Mouse (Mus musculus): ENCODE measurements at regions not wholly inside any gene's neighbourhood (a gene's known extent, or its start where the extent isn't known, plus 50 kb on each side); places are given as distances from the start of the nearest gene placed in this dataset.
A peak's percentile ranks its signal among the peaks of the same experiment; 100 is the strongest.

DNA sequence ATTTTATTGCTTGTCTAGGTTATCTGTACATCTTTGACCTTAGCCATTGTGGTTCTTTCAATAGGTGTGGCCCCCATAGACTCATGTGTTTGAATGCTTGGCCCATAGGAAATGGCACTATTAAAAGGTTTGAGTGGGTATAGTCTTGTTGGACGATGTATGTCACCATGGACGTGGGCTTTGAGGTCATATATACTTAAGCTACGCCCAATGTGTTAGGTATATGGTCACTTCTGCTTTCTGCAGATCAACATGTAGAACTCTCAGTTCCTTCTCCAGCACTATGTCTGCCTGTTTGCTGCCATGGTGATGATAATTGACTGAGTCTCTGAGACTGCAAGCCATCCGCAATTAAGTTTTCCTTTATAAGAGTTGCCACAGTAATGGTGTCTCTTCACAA lies 366.8 kb downstream of the Epha4 start:
- Histone ChIP-seq H3K4me1 (ENCODE audit: control insufficient read depth, insufficient read depth, low read length) (no peaks in the 10 kb centered on the region), H3K4me3 (ENCODE audit: insufficient read depth, low read length) (no peak overlapping the region), H3K27ac (ENCODE audit: insufficient read depth, low read length) (no peak overlapping the region)
- TF ChIP-seq CTCF (IDR thresholded peaks at IDR 0.05; ENCODE audit: extremely low read depth, insufficient read depth, low read length) = no peak

DNA sequence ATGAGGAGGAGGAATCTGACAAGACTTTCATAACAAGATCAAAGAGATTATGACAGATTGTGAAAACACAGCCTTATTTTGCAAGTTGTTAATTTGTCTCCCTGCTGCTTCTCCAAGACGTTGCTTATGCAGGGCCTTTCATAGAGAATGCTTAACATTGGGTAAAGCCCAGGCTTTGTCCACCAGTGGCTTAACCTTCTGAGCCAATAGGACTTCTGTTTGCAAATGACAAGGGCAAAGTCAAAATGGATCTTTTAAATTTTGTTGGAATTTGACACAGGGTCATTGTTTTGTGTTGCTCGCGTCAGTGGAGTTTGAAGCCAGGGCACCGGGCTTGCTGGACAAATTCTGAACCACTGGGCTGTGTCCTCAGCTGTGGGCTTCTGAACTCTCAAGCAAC lies 346.6 kb downstream of the Epha4 start:
- TF ChIP-seq POLR2A (IDR thresholded peaks at IDR 0.05; ENCODE audit: extremely low read depth, insufficient read depth, low read length) = no peak
- TF ChIP-seq CTCF (IDR thresholded peaks at IDR 0.05; ENCODE audit: extremely low read depth, insufficient read depth, low read length) = no peak
- H3K4me1 ChIP-seq (ENCODE audit: control insufficient read depth, insufficient read depth, low read length) = no peaks in the 10 kb centered on the region

DNA sequence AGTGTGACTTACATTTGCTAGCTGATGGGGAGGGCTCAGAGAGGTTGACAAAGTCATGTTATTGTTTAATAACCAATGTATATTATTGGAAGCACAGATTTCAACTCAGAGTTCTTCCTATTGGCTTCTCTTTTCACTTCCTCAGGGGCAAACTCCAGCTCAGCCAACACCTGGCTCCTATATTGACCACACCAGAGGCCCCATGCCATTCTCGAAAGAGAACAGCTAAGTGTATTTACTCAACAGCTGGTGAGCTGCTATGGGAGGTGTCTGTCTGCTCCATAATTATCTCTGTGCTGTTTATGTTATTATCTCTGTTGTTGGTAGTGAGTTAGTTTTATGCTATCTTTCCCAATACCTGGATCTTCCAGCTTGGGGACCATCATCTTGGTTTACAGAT lies 342.4 kb downstream of the Epha4 start:
- Histone ChIP-seq H3K27ac (ENCODE audit: insufficient read depth, low read length) (no peak overlapping the region), H3K4me3 (ENCODE audit: insufficient read depth, low read length) (no peak overlapping the region), H3K4me1 (ENCODE audit: control insufficient read depth, insufficient read depth, low read length) (no peaks in the 10 kb centered on the region)
- no peak for TF ChIP-seq POLR2A (IDR thresholded peaks at IDR 0.05; ENCODE audit: extremely low read depth, insufficient read depth, low read length)
- no peak for TF ChIP-seq CTCF (IDR thresholded peaks at IDR 0.05; ENCODE audit: extremely low read depth, insufficient read depth, low read length)

More for the DNA sequence above, 346.6 kb downstream of the Epha4 start:
- Histone ChIP-seq H3K27ac (ENCODE audit: insufficient read depth, low read length) (no peak overlapping the region), H3K4me3 (ENCODE audit: insufficient read depth, low read length) (no peak overlapping the region)

DNA sequence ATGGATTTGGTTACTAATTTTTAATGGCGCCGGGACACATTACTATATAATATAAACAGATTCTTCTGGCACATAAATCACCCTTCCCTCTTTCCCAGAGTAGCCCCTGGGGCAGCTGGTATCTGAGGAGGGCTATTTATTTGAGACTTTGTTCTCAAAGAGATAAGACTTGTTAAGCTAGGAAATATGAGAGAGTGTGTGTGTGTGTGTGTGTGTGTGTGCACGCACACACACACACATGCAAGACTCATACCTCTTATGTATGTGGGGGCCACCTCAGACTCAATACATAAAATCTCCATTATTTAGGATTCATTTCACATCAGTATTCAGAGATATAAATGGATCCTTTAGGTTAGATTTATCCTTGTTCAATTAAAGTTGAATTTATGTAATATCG lies 340.1 kb downstream of the Epha4 start:
- TF ChIP-seq POLR2A (IDR thresholded peaks at IDR 0.05; ENCODE audit: extremely low read depth, insufficient read depth, low read length) = no peak
- TF ChIP-seq CTCF (IDR thresholded peaks at IDR 0.05; ENCODE audit: extremely low read depth, insufficient read depth, low read length) = no peak
- no peak overlapping the region for H3K4me3 ChIP-seq (ENCODE audit: insufficient read depth, low read length)
- H3K27ac ChIP-seq (ENCODE audit: insufficient read depth, low read length) = no peak overlapping the region
- no peaks in the 10 kb centered on the region for H3K4me1 ChIP-seq (ENCODE audit: control insufficient read depth, insufficient read depth, low read length)

DNA sequence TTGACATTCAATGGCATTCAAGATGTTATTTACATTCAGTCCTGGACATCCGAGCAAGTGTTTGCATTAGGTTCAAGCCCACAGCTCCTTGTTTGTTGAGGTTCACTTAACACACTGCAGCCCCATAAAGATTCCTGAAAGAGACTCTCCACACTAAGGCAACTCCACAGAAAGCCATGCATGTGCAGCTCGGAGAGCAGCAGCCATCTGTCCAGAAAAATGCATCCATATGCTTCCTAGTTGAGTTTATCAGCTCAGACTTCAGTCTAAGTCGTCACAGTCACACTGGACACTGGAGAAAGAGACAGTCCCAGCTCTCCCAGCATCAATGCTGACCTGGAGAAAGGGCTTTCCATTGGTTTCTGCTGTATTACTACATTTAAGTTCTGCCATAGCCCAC lies 339.7 kb downstream of the Epha4 start:
- TF ChIP-seq POLR2A (IDR thresholded peaks at IDR 0.05; ENCODE audit: extremely low read depth, insufficient read depth, low read length) = no peak
- no peak for TF ChIP-seq CTCF (IDR thresholded peaks at IDR 0.05; ENCODE audit: extremely low read depth, insufficient read depth, low read length)
- no peak overlapping the region for H3K27ac ChIP-seq (ENCODE audit: insufficient read depth, low read length)

DNA sequence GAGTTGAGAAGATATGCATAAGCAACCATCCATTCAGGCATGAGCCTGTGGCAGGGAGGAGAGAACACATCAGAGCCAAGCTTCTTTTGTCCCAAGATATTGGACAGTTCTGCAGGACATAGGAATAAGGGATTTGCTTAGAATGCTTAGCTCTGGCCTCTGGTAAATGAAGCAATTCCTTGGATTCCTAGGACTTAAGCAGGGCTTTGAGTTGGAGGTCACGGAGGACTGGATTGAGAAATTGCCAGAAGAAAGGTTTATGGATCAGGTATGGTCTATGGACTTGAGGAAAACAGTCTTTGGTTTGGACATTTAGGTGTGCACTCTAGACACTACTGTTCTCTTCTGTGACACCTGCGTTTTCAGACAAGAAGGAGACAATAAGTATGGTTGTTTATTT lies 338.4 kb downstream of the Epha4 start:
- no peak overlapping the region for H3K27ac ChIP-seq (ENCODE audit: insufficient read depth, low read length)
- TF ChIP-seq CTCF (IDR thresholded peaks at IDR 0.05; ENCODE audit: extremely low read depth, insufficient read depth, low read length) (no peak), POLR2A (IDR thresholded peaks at IDR 0.05; ENCODE audit: extremely low read depth, insufficient read depth, low read length) (no peak)
- no peaks in the 10 kb centered on the region for H3K4me1 ChIP-seq (ENCODE audit: control insufficient read depth, insufficient read depth, low read length)
- H3K4me3 ChIP-seq (ENCODE audit: insufficient read depth, low read length) = no peak overlapping the region

More for the DNA sequence above, 339.7 kb downstream of the Epha4 start:
- H3K4me3 ChIP-seq (ENCODE audit: insufficient read depth, low read length) = no peak overlapping the region
- H3K4me1 ChIP-seq (ENCODE audit: control insufficient read depth, insufficient read depth, low read length) = no peaks in the 10 kb centered on the region

DNA sequence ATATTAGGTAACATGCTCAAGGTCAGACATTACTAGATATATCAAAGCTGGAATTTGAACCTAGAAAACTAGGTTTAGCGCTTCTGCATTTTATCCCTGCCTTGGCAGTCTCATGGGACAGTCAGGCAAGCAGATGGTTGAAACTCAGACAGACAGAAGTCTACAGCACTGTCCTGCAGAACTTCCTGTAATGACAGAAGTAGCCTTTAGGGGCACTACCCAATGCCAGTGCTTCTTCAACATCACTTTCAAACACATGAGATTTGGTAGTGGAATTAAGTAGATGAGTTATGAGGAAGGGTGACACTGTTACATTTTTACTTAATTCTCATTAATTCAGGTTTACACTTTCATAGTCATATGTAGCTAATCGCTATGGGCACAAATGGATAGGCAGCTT lies 330.9 kb downstream of the Epha4 start:
- TF ChIP-seq POLR2A (IDR thresholded peaks at IDR 0.05; ENCODE audit: extremely low read depth, insufficient read depth, low read length) (no peak), CTCF (IDR thresholded peaks at IDR 0.05; ENCODE audit: extremely low read depth, insufficient read depth, low read length) (peak; percentile 17; the same call in 1 of the 2 replicates)
- Histone ChIP-seq H3K27ac (ENCODE audit: insufficient read depth, low read length) (no peak overlapping the region), H3K4me3 (ENCODE audit: insufficient read depth, low read length) (no peak overlapping the region), H3K4me1 (ENCODE audit: control insufficient read depth, insufficient read depth, low read length) (no peaks in the 10 kb centered on the region)

DNA sequence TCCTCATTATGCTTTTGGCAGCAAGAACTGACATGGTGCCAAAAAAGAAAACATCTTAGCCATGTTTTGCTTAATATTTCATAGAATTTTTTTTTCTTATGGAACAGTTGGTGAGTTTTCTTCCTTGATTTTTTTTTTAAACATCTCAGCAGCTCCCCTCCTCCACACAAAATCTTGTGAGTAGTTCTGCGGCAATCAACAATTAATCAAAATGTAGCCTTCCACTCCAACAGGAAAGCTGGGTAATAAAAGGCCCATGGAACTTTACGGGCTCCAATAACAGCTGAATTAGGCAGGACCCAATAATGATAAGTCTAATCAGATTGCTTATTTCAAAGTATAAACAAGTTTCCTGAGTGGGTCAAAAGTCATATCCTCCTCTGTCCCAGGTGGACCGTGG lies 324.7 kb downstream of the Epha4 start:
- H3K27ac ChIP-seq (ENCODE audit: insufficient read depth, low read length) = no peak overlapping the region
- TF ChIP-seq POLR2A (IDR thresholded peaks at IDR 0.05; ENCODE audit: extremely low read depth, insufficient read depth, low read length) (no peak), CTCF (IDR thresholded peaks at IDR 0.05; ENCODE audit: extremely low read depth, insufficient read depth, low read length) (no peak)
- no peaks in the 10 kb centered on the region for H3K4me1 ChIP-seq (ENCODE audit: control insufficient read depth, insufficient read depth, low read length)
- no peak overlapping the region for H3K4me3 ChIP-seq (ENCODE audit: insufficient read depth, low read length)

DNA sequence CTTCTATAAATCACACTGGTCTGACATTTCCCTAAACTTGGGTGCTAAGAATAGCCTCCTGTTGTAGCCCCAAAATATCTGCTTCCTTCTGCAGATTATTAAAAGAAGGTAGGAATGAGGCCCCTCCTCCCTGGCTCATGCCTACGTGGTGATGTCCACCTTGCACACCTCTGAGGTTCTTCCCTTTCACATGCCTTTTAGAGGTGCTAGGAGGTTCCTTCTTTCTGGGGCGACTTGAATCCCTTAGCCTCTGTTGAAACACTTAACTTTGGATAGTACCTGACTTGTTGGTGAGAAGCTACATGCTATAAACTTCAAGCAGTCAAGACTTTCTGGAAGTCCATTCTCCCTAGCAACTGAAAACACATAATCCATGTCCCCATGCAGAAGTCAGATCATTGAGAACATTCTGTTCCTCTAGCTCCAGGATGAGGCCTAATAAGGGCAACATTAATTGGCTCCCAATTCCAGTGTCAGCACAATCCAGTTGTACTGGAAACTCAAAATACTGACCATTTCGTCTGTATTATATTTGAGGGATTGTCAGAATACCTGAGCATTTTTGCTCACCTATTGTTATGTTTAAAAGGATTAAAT lies 313.5 kb downstream of the Epha4 start:
- Histone ChIP-seq H3K4me3 (ENCODE audit: insufficient read depth, low read length) (no peak overlapping the region), H3K4me1 (ENCODE audit: control insufficient read depth, insufficient read depth, low read length) (0 out of 2 replicates have a peak, but pooled peaks cover 1% of the 10 kb centered on the region), H3K27ac (ENCODE audit: insufficient read depth, low read length) (no peak overlapping the region)
- TF ChIP-seq POLR2A (IDR thresholded peaks at IDR 0.05; ENCODE audit: extremely low read depth, insufficient read depth, low read length) (no peak), CTCF (IDR thresholded peaks at IDR 0.05; ENCODE audit: extremely low read depth, insufficient read depth, low read length) (no peak)

DNA sequence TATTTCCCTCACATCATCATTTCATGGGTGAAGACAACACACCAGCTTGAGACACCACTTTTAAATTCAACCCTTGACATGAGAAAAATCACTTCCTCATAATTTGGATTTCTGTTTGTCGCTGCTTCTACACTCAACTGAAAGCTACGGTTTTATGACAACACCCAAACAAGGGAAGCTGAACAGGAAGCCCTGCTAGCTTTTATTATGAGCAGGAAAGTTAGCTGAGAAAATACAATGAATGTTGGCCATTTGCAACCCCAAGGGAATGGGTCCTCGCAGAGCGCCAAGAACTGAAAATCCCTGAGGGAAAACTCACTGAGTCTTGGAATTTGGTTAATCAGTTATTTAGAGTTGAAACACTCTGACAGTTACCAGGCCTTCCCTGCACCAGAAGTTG lies 311.9 kb downstream of the Epha4 start:
- Histone ChIP-seq H3K4me1 (ENCODE audit: control insufficient read depth, insufficient read depth, low read length) (0 out of 2 replicates have a peak, but pooled peaks cover 1% of the 10 kb centered on the region), H3K27ac (ENCODE audit: insufficient read depth, low read length) (no peak overlapping the region), H3K4me3 (ENCODE audit: insufficient read depth, low read length) (no peak overlapping the region)
- TF ChIP-seq POLR2A (IDR thresholded peaks at IDR 0.05; ENCODE audit: extremely low read depth, insufficient read depth, low read length) = no peak
- TF ChIP-seq CTCF (IDR thresholded peaks at IDR 0.05; ENCODE audit: extremely low read depth, insufficient read depth, low read length) = no peak
